Mouse (Mus musculus) cortical plate, adult 2 months (tissue): ENCODE results near the gene Pusl1.

Experiments used
- CTCF ChIP-seq: fragments of 200-500 bp; IDR thresholded peaks from 2 replicates; pipeline ENCODE4 v1.5.1; 2011; ENCODE audit warnings: mild to moderate bottlenecking, control low read depth, low read length; ENCODE audit not compliant: insufficient read depth; ENCODE audit errors: extremely low read depth
- POLR2A ChIP-seq: fragments of 200-500 bp; IDR thresholded peaks from 2 replicates; pipeline ENCODE4 v1.6.1; 2011; ENCODE audit warnings: mild to moderate bottlenecking, low read length, control low read depth; ENCODE audit not compliant: insufficient read depth; ENCODE audit errors: extremely low read depth

DNA sequence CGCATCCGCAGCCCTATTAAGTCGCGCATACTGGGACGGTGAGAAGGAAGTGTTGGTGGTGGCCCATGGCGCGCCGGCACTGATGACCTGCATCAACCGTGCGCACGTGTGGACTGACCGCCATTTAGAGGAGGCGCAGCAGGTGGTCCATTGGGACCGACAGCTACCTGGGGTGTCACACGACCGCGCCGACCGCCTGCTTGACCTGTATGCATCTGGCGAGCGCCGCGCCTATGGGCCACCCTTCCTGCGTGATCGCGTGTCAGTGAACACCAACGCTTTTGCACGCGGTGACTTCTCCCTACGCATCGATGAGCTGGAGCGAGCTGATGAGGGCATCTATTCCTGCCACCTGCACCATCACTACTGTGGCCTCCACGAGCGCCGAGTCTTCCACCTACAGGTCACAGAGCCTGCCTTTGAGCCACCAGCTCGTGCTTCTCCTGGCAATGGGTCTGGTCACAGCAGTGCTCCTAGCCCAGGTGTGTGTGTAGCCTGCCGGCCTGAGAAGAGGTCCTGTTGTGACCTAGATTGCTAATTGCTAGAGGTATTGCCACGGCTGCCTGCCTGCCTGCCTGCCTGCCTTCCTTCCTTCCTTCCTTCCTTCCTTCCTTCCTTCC, 49.8 kb downstream of the Pusl1 start:
- TF ChIP-seq CTCF (no peak), POLR2A (no peak)
